20 mouse cellular contexts compared by ENCODE assay signal in genomic region chr13:89076212-89076611, GRCm38 (mm10).
DNase-seq lines count a peak whose midpoint lies in the region; ATAC-seq and TF ChIP-seq lines count a peak whose summit lies in the region.
"Had no signal": no experiment of that assay in that cellular context is flagged by ENCODE, and none has a peak within 500 bp of the region (broad histone marks: within the 10 kb centered on the region; RNA-seq: fewer than 3 reads in every experiment).

No protein-coding gene starts in this region.

- H3K36me3 ChIP-seq in forebrain, embryonic 11.5 days (ENCODE audit: control insufficient read depth, insufficient read depth, low read length), result no peaks in the 10 kb centered on the region
- H3K36me3 ChIP-seq in forebrain, postnatal 0 days (ENCODE audit: insufficient read depth), result no peaks in the 10 kb centered on the region
- no peaks in the 10 kb centered on the region for H3K36me3 ChIP-seq in midbrain, embryonic 14.5 days (ENCODE audit: control insufficient read depth, insufficient read depth, low read length)
- H3K36me3 ChIP-seq in midbrain, embryonic 10.5 days, result no peaks in the 10 kb centered on the region
- H3K36me3 ChIP-seq in forebrain, embryonic 14.5 days (ENCODE audit: control insufficient read depth, insufficient read depth, low read length), result no peaks in the 10 kb centered on the region
- no peaks in the 10 kb centered on the region for H3K36me3 ChIP-seq in hindbrain, postnatal 0 days (ENCODE audit: insufficient read depth, low read length)
- H3K36me3 ChIP-seq: hindbrain, embryonic 12.5 days; hindbrain, embryonic 15.5 days; intestine, embryonic 15.5 days had no signal

- DNase-seq in forebrain, embryonic 11.5 days (ENCODE audit: low spot score), result no peak
- no peak for DNase-seq in forebrain, postnatal 0 days
- DNase-seq in midbrain, embryonic 14.5 days, result peak; percentile 45
- DNase-seq in midbrain, embryonic 10.5 days (ENCODE audit: low spot score), result no peak
- DNase-seq in forebrain, embryonic 14.5 days (ENCODE audit: low spot score), result peak; percentile 47
- DNase-seq in hindbrain, postnatal 0 days (ENCODE audit: low spot score), result no peak
- DNase-seq in layer of hippocampus, postnatal 10 days (ENCODE audit: low spot score in 2 of 2), result no peak
- DNase-seq: adrenal gland, adult 8-10 months; adrenal gland, postnatal 25 days; cerebellum, adult 18-20 months; cerebellum, adult 9-10 months; cerebellum, postnatal 14 days; gastrocnemius, postnatal 10 days; gastrocnemius, postnatal 36 days; heart, adult 2 months had no signal

- no peaks in the 10 kb centered on the region for H3K9me3 ChIP-seq in forebrain, embryonic 11.5 days (ENCODE audit: control insufficient read depth, low read length)
- H3K9me3 ChIP-seq in forebrain, postnatal 0 days (ENCODE audit: low read length), result no peaks in the 10 kb centered on the region
- H3K9me3 ChIP-seq in midbrain, embryonic 14.5 days (ENCODE audit: control insufficient read depth, low read length), result no peaks in the 10 kb centered on the region
- H3K9me3 ChIP-seq in midbrain, embryonic 10.5 days (replicated peaks), result no peaks in the 10 kb centered on the region
- H3K9me3 ChIP-seq in forebrain, embryonic 14.5 days (replicated peaks; ENCODE audit: control insufficient read depth, low read length), result no peaks in the 10 kb centered on the region
- H3K9me3 ChIP-seq in hindbrain, postnatal 0 days (ENCODE audit: low read length), result no peaks in the 10 kb centered on the region
- H3K9me3 ChIP-seq: hindbrain, embryonic 12.5 days; hindbrain, embryonic 15.5 days; intestine, embryonic 15.5 days had no signal

- no peaks in the 10 kb centered on the region for H3K4me1 ChIP-seq in forebrain, embryonic 11.5 days (replicated peaks; ENCODE audit: control insufficient read depth, insufficient read depth, low read length)
- H3K4me1 ChIP-seq in forebrain, postnatal 0 days (ENCODE audit: insufficient read depth), result no peaks in the 10 kb centered on the region
- H3K4me1 ChIP-seq in midbrain, embryonic 14.5 days (ENCODE audit: control insufficient read depth, insufficient read depth, low read length), result no peaks in the 10 kb centered on the region
- no peaks in the 10 kb centered on the region for H3K4me1 ChIP-seq in midbrain, embryonic 10.5 days
- no peaks in the 10 kb centered on the region for H3K4me1 ChIP-seq in forebrain, embryonic 14.5 days (ENCODE audit: control insufficient read depth, insufficient read depth, low read length)
- no peaks in the 10 kb centered on the region for H3K4me1 ChIP-seq in hindbrain, postnatal 0 days (ENCODE audit: insufficient read depth, low read length)
- H3K4me1 ChIP-seq: hindbrain, embryonic 12.5 days; hindbrain, embryonic 15.5 days; intestine, embryonic 15.5 days had no signal

- H3K27ac ChIP-seq in forebrain, embryonic 11.5 days (ENCODE audit: low read depth, low read length), result no peak overlapping the region
- no peak overlapping the region for H3K27ac ChIP-seq in forebrain, postnatal 0 days (ENCODE audit: low read depth, low read length)
- no peak overlapping the region for H3K27ac ChIP-seq in midbrain, embryonic 14.5 days (replicated peaks; ENCODE audit: low read depth, low read length)
- H3K27ac ChIP-seq in midbrain, embryonic 10.5 days (replicated peaks), result no peak overlapping the region
- H3K27ac ChIP-seq in forebrain, embryonic 14.5 days (ENCODE audit: low read depth, low read length), result no peak overlapping the region
- H3K27ac ChIP-seq in hindbrain, postnatal 0 days, result no peak overlapping the region
- H3K27ac ChIP-seq: heart, adult 2 months; hindbrain, embryonic 12.5 days; hindbrain, embryonic 15.5 days; intestine, embryonic 15.5 days had no signal

- H3K9ac ChIP-seq in forebrain, embryonic 11.5 days (ENCODE audit: low read length), result no peak overlapping the region
- H3K9ac ChIP-seq in forebrain, postnatal 0 days, result no peak overlapping the region
- no peak overlapping the region for H3K9ac ChIP-seq in midbrain, embryonic 14.5 days (replicated peaks; ENCODE audit: low read length)
- no peak overlapping the region for H3K9ac ChIP-seq in forebrain, embryonic 14.5 days (ENCODE audit: low read length)
- no peak overlapping the region for H3K9ac ChIP-seq in hindbrain, postnatal 0 days (replicated peaks; ENCODE audit: low read length)
- H3K9ac ChIP-seq: hindbrain, embryonic 12.5 days; hindbrain, embryonic 15.5 days; intestine, embryonic 15.5 days had no signal

- WGBS in forebrain, embryonic 11.5 days, result 69% methylated on average over 1 of the region's 1 CpGs
- WGBS in forebrain, postnatal 0 days, result 22% methylated on average over 1 of the region's 1 CpGs
- WGBS in midbrain, embryonic 14.5 days, result 35% methylated on average over 1 of the region's 1 CpGs
- WGBS in midbrain, embryonic 10.5 days, result 94% methylated on average over 1 of the region's 1 CpGs
- 37% methylated on average over 1 of the region's 1 CpGs for WGBS in forebrain, embryonic 14.5 days
- WGBS in hindbrain, postnatal 0 days, result 54% methylated on average over 1 of the region's 1 CpGs

- no peak overlapping the region for H3K4me2 ChIP-seq in forebrain, embryonic 11.5 days (ENCODE audit: low read depth, low read length, severe bottlenecking)
- no peak overlapping the region for H3K4me2 ChIP-seq in forebrain, postnatal 0 days (ENCODE audit: low read depth)
- H3K4me2 ChIP-seq in midbrain, embryonic 14.5 days (ENCODE audit: low read length), result no peak overlapping the region
- no peak overlapping the region for H3K4me2 ChIP-seq in forebrain, embryonic 14.5 days (ENCODE audit: low read length)
- no peak overlapping the region for H3K4me2 ChIP-seq in hindbrain, postnatal 0 days (ENCODE audit: low read depth, low read length)
- H3K4me2 ChIP-seq: heart, embryonic 11.5 days; hindbrain, embryonic 12.5 days; hindbrain, embryonic 15.5 days; intestine, embryonic 15.5 days had no signal

- ATAC-seq in forebrain, embryonic 11.5 days (replicated peaks; ENCODE audit: low FRiP score), result peak; percentile 18; the same call in 1 of the 2 replicates
- no peak for ATAC-seq in forebrain, postnatal 0 days
- ATAC-seq in midbrain, embryonic 14.5 days (ENCODE audit: low FRiP score, low TSS enrichment), result no peak
- ATAC-seq in forebrain, embryonic 14.5 days, result peak; percentile 73; the same call in 1 of the 2 replicates
- ATAC-seq in hindbrain, postnatal 0 days, result no peak
- ATAC-seq: activated CD4-positive, CD25-positive, alpha-beta regulatory T cell, adult 4 months; intestine, embryonic 15.5 days had no signal

- TF ChIP-seq CTCF in forebrain, postnatal 0 days (IDR thresholded peaks at IDR 0.05; ENCODE audit: low read depth), result no peak
- TF ChIP-seq CTCF in hindbrain, postnatal 0 days (IDR thresholded peaks at IDR 0.05; ENCODE audit: low read depth), result no peak

- H3K4me3 ChIP-seq in forebrain, embryonic 11.5 days (ENCODE audit: low read depth, low read length), result no peak overlapping the region
- H3K4me3 ChIP-seq in forebrain, postnatal 0 days (ENCODE audit: low read depth, low read length), result no peak overlapping the region
- no peak overlapping the region for H3K4me3 ChIP-seq in midbrain, embryonic 14.5 days (replicated peaks; ENCODE audit: low read depth, low read length)
- H3K4me3 ChIP-seq in midbrain, embryonic 10.5 days, result no peak overlapping the region
- H3K4me3 ChIP-seq in forebrain, embryonic 14.5 days (ENCODE audit: low read depth, low read length), result no peak overlapping the region
- H3K4me3 ChIP-seq in hindbrain, postnatal 0 days (ENCODE audit: low read length), result no peak overlapping the region
- H3K4me3 ChIP-seq: heart, adult 2 months; hindbrain, embryonic 12.5 days; hindbrain, embryonic 15.5 days; intestine, embryonic 15.5 days had no signal

- no peaks in the 10 kb centered on the region for H3K27me3 ChIP-seq in forebrain, embryonic 11.5 days (ENCODE audit: control insufficient read depth, insufficient read depth, low read length)
- H3K27me3 ChIP-seq in forebrain, postnatal 0 days (ENCODE audit: insufficient read depth, low read length), result no peaks in the 10 kb centered on the region
- no peaks in the 10 kb centered on the region for H3K27me3 ChIP-seq in midbrain, embryonic 14.5 days (ENCODE audit: control insufficient read depth, insufficient read depth, low read length)
- H3K27me3 ChIP-seq in midbrain, embryonic 10.5 days (ENCODE audit: low read depth, poor library complexity, severe bottlenecking), result no peaks in the 10 kb centered on the region
- no peaks in the 10 kb centered on the region for H3K27me3 ChIP-seq in forebrain, embryonic 14.5 days (replicated peaks; ENCODE audit: control insufficient read depth, insufficient read depth, low read length)
- no peaks in the 10 kb centered on the region for H3K27me3 ChIP-seq in hindbrain, postnatal 0 days (ENCODE audit: insufficient read depth, low read length)
- H3K27me3 ChIP-seq: hindbrain, embryonic 12.5 days; hindbrain, embryonic 15.5 days; intestine, embryonic 15.5 days had no signal

Comparison
In these comparisons a context has a peak if more than half of its experiments do, and no peak if none do; other contexts are left out.
1. ATAC-seq: peak in forebrain, embryonic 11.5 days (single experiment) and forebrain, embryonic 14.5 days (single experiment); none in forebrain, postnatal 0 days (single experiment), midbrain, embryonic 14.5 days (single experiment) and hindbrain, postnatal 0 days (single experiment).
2. DNase-seq: peak in midbrain, embryonic 14.5 days (single experiment) and forebrain, embryonic 14.5 days (single experiment); none in forebrain, embryonic 11.5 days (single experiment), forebrain, postnatal 0 days (single experiment), midbrain, embryonic 10.5 days (single experiment), hindbrain, postnatal 0 days (single experiment) and layer of hippocampus, postnatal 10 days (0 of 2).